Mouse (Mus musculus): ENCODE results near the gene Recql5.

DNA sequence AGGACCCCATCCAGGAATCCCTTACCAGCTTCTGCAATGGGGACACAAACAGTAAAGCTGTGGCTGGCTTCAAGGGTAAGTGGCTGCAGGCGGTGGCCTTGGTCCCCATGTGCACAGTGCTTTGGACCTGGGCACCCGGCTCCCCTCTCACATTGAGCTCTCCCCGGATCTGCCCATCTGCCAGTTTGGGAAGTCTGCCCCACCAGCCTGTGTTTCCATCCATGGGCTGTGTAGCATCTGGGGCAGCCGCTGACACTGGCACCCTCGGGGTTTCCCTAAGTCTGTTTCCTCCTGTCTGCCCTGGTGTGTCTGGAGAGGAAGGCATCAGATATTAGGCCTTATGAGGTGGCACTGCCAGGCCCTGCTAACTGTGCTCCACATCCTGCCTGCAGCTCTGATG lies 45.3 kb downstream of the Recql5 start:
- TF ChIP-seq CTCF (IDR thresholded peaks at IDR 0.05; ENCODE audit: low read depth) (no peak), EP300 (IDR thresholded peaks at IDR 0.05; ENCODE audit: low read depth) (no peak)

All from liver, postnatal 0 days (tissue).